Mouse (Mus musculus): ENCODE measurements around the gene Pdlim5. TPM values are rescaled to one million over a fixed set of nuclear protein-coding genes. Genes with fewer than 3 reads are reported as not detected.
"Not testable (repeated sequence)": the region's sequence is repeated elsewhere in the genome, so short reads cannot be mapped to it uniquely, and the experiment has no call there.

Gene Pdlim5
- total RNA-seq, 2 experiments from 2014 or later = 18.4 to 18.9 TPM

- DNase-seq (ENCODE audit: extremely low spot score in 1 of 2, low spot score in 2 of 2) = no peak
- intact Hi-C loops (cut with DNase I) = no loop called here
These were observed 161.7 kb downstream of the Pdlim5 start for GRCm38 (mm10) chr3:142233606-142234465.

GRCm38 (mm10) chr3:142228665-142229064, 166.8 kb downstream of the Pdlim5 start:
- no peak for DNase-seq (ENCODE audit: extremely low spot score in 1 of 2, low spot score in 2 of 2)
- intact Hi-C loops (cut with DNase I) = no loop called here

- intact Hi-C loops (cut with DNase I) = no loop called here
- DNase-seq (ENCODE audit: extremely low spot score in 1 of 2, low spot score in 2 of 2) = no peak
These were observed 172.9 kb downstream of the Pdlim5 start for GRCm38 (mm10) chr3:142222471-142223103.

GRCm38 (mm10) chr3:142219910-142220309, 175.6 kb downstream of the Pdlim5 start:
- intact Hi-C loops (cut with DNase I) = no loop called here
- no peak for DNase-seq (ENCODE audit: extremely low spot score in 1 of 2, low spot score in 2 of 2)

GRCm38 (mm10) chr3:142212821-142213220, 182.7 kb downstream of the Pdlim5 start:
- intact Hi-C loops (cut with DNase I) = no loop called here
- no peak for DNase-seq (ENCODE audit: extremely low spot score in 1 of 2, low spot score in 2 of 2)

GRCm38 (mm10) chr3:142212186-142212585, 183.3 kb downstream of the Pdlim5 start:
- intact Hi-C loops (cut with DNase I) = no loop called here
- DNase-seq (ENCODE audit: extremely low spot score in 1 of 2, low spot score in 2 of 2) = no peak

- DNase-seq (ENCODE audit: extremely low spot score in 1 of 2, low spot score in 2 of 2) = no peak
- intact Hi-C loops (cut with DNase I) = no loop called here
These were observed 185.5 kb downstream of the Pdlim5 start for GRCm38 (mm10) chr3:142209981-142210380.

GRCm38 (mm10) chr3:142209057-142209456, 186.4 kb downstream of the Pdlim5 start:
- intact Hi-C loops (cut with DNase I) = no loop called here
- DNase-seq (ENCODE audit: extremely low spot score in 1 of 2, low spot score in 2 of 2) = peak in 1 of 2 experiments; percentile 25

GRCm38 (mm10) chr3:142207488-142207887, 188.0 kb downstream of the Pdlim5 start:
- DNase-seq (ENCODE audit: extremely low spot score in 1 of 2, low spot score in 2 of 2) = no peak
- intact Hi-C loops (cut with DNase I) = no loop called here

- intact Hi-C loops (cut with DNase I) = no loop called here
- no peak for DNase-seq (ENCODE audit: extremely low spot score in 1 of 2, low spot score in 2 of 2)
These were observed 189.2 kb downstream of the Pdlim5 start for GRCm38 (mm10) chr3:142206316-142206715.

- intact Hi-C loops (cut with DNase I) = no loop called here
- no peak for DNase-seq (ENCODE audit: extremely low spot score in 1 of 2, low spot score in 2 of 2)
These were observed 199.4 kb downstream of the Pdlim5 start for GRCm38 (mm10) chr3:142196142-142196541.

- intact Hi-C loops (cut with DNase I); DNase-seq (ENCODE audit: extremely low spot score in 1 of 2, low spot score in 2 of 2): not testable (repeated sequence)
These were observed 203.9 kb downstream of the Pdlim5 start for GRCm38 (mm10) chr3:142191627-142192026.

Other genes starting within 250 kb of the Pdlim5 start
- gene Bmpr1b, start 226.3 kb downstream of the Pdlim5 start, total RNA-seq (2021) = 10 to 100 TPM; 10.8 to 11.6 TPM
- gene Gbp5, start 98.3 kb upstream of the Pdlim5 start, total RNA-seq (2021) = 1 to 10 TPM; 1.0 to 1.5 TPM
- gene Gbp7, start 134.6 kb upstream of the Pdlim5 start, total RNA-seq (2021) = 1 to 10 TPM; 3.4 to 3.8 TPM
- 1 to 10 TPM; 4.2 TPM for gene Gbp3, start 164.3 kb upstream of the Pdlim5 start, total RNA-seq (2021)
- not detected for gene Gbp2b, start 199.2 kb upstream of the Pdlim5 start, total RNA-seq (2021)
- gene Gbp2, start 224.9 kb upstream of the Pdlim5 start, total RNA-seq (2021) = 1 to 10 TPM; 1.0 to 1.4 TPM

Measured in left cerebral cortex, postnatal 10 days (tissue).